Mouse (Mus musculus) right cerebral cortex, postnatal 10 days (tissue): ENCODE results near the gene Ovol3.
A peak's percentile ranks its signal among the peaks of the same experiment; 100 is the strongest.

Experiments used
- DNase-seq, 2 experiments: peaks; one replicate each; pipeline ENCODE4 v3.0.0; 2021; ENCODE audit warnings: low spot score in 2 of 2

Gene Ovol3

GRCm38 (mm10) chr7:30194101-30194831 is 41.3 kb downstream of the Ovol3 start:
- DNase-seq: peak; percentile 69 to 71

DNA sequence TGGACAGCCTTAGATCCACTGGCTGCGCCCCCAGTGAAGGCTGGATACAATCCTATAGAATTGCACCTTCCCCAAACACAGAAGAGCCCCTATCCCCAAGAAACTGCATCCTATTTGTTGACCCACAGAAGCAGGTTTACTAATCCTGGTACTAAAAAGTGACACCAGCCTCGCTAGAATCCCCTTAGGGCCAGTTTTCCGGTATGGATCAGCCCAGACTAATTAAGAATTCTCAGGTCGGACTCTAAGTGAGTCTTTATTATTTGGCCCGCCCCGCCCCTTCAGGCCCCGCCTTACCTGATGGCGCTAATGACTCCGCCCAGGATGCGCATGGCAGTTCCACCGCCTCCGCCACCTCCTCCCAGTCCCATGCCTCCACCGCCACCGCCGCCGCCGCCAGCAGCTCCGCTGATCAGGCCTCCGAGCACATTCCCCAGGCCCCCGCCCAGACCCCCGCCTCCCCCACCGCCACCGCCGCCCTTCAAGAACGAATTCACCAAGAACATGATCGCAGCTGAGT is 41.9 kb downstream of the Ovol3 start:
- peak; percentile 82 to 83 for DNase-seq

DNA sequence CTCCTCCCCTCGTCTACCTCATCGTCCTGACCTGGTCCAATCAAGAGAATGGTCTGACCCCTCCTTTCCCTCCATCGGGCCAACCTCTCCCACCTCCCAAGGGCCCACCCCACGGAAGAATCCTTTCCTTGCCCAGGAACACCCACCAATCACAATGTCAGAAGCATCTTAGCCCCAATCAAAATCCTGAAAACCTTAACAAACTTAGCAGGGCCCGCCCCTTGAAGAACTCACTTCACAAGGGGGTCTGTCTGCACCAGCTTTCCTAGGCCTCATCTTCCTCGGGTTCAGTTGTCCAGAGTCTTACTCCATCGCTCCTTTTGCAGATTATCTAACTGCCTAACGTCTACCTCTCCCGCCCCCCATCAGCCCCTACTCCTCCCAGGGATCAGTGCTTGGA is 42.5 kb downstream of the Ovol3 start:
- DNase-seq: no peak

DNA sequence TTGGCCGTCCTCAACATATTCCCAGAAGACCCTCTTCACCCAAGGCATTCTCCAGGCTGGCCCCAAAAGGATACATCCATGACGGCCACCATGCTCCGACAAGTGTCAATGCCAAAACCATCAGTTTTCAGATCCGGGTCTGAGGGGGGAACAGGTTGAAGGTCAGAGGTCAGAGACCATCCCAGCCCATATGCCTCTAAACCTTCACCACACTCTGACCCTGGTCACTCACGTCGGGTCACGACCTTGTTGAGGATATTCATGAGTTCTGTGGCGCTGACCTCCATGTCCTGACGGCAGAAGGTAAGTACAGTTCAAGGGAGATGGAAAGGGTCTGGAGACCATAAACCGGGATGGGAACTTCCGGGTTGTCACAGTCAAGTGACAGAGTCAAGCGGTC is 43.4 kb downstream of the Ovol3 start:
- DNase-seq: peak; percentile 56 to 61

DNA sequence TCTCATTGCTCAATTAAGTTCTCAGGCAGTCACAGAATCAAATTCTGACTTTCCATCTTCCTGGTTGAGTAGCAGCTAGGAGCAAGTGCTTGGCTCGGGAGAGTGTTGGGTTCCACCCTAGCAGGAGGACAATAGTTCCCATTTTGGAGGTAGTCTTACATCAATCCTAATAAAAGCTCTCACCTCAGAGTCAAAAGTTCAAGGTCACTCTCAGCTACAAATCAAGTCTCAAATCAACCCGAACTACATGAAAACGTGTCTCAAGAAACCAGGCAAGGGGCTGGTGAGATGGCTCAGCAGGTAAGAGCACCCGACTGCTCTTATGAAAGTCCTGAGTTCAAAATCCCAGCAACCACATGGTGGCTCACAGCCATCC is 46.4 kb downstream of the Ovol3 start:
- no peak for DNase-seq

DNA sequence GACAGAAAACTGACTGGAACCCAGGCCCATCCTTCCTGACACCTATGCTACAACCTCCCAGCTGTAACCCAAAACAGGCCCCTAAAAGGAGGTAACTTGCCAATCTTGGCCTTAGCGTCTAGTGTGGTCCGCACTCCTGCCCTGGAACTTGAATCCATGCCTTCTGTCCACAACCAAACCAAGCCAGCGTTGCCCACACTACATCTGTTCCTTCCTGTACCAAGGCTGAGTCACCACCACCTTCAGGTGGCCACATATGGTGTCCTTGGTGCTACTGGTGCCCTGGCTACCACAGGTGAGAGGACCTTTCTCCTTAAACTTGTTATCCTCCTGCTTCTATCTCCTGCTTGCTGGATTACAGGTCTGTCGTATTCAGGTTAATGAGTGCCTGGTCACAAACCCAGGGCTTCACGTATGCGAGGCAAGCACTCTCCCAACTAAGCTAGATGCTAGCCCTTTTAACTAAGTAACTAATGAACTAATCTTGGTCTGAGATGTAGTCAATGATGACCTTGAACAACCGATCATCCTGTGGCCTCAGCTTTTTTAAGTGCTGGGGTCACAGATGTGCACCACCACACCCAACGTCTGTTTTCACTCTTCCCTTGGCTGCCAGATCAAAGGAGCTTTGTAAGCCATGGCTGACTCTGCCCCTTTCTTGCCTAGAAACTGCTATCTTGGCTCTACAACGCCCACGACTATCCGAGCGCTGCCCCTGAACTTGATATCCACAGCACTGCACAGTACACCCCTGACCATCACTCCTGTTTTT is 47.0 kb downstream of the Ovol3 start:
- peak in 1 of 2 experiments; percentile 27 for DNase-seq

DNA sequence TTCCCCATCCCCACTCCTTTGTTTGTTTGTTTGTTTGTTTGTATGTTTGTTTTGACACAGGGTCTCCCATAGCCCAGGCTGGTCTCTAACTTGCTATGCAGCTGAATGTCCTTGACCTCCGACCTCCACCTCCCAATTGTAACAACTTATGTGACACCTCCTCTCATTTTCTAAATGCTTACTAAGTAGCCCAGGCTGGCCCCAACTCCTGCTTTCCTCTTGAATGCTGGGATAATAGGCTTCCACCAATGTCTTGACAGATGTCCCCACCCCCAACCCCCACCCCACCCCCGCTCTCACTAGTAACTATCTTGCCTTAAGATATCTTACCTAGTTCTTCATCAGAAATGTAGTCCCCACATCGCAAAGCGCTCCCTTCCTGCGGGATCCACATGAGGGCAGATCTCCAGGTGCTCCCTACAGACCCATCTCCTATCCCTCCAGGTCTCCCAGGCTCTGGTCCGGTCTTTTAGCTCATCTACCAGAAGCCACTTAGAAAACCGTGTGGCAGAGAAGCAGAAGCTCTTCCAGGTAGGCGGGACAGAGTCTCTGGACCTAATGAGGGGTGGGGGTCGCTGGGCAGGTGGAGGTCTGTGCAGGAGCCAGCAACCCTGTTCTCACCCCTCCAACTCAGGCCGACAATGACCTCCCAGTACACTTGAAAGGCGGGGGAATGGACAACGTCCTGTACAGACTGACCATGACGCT is 50.7 kb downstream of the Ovol3 start:
- no peak for DNase-seq

DNA sequence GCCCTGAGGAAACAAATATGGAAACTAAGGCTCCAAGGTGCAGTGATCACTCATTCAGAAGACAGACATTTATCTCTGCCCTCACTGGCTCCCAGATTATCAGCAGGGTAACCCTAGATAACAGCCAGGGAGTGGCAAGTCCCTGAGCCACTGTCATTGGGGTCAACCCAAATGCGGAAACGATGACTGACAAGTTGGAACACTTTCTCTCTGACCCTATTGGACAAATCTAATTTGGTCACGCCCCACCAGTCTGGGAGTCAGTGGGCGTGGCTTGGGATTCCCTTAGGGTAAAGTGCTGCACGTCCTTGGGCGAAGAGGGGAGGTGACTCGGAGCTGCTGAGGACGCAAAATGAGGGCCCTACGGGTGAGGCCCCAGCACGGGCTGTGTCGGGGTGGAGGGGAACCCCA is 51.6 kb downstream of the Ovol3 start, which contains the start of gene Cox7a1:
TSS of gene Cox7a1 (plus strand) at position 266 of the 411 bp plus-strand sequence.
- DNase-seq: peak; percentile 76 to 78
